Mouse (Mus musculus) layer of hippocampus, adult 18-20 months (tissue): ENCODE measurements at regions not wholly inside any gene's neighbourhood (a gene's known extent, or its start where the extent isn't known, plus 50 kb on each side); places are given as distances from the start of the nearest gene placed in this dataset.

Experiments used
- DNase-seq, 2 experiments: peaks; one replicate each; pipeline ENCODE4 v3.0.0; 2022; ENCODE audit warnings: low spot score in 2 of 2

DNA sequence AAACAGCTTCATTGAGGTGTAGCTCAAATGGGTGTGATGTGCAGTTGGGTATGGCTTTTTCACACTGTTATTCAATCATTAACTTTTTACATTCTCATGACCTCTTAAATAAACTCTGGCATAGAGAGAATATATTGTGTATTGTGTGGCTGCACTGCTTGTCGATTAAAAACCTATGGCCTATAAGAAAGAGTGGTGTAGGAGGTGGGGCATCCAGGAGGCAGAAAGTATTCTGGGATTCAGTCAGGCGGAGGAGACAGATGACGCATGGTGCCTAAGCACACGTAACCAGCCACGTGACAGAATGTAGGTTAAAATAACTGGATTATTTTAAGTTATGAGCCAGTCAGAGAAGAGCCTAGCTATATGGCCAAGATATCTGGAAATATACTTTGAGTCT, 78.2 kb upstream of the Slc16a7 start:
- no peak for DNase-seq

DNA sequence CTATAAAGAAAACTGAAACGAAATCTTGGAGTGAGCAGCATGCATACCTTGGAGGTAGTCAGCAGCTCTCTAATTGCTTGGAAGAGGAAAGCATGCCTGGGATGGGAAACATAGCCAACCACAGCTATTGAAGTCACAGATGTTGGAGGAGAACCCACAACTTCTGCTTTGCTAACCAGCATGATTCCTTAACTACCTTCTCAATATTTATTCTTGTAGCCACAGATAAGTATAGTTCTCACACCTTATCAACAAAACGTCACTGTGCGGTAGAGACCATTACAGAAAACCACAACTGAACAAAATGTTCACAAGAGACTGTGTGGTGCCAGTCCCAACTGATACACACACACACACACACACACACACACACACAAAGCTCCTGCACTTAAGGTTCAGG, 99.1 kb upstream of the Slc16a7 start:
- no peak for DNase-seq

DNA sequence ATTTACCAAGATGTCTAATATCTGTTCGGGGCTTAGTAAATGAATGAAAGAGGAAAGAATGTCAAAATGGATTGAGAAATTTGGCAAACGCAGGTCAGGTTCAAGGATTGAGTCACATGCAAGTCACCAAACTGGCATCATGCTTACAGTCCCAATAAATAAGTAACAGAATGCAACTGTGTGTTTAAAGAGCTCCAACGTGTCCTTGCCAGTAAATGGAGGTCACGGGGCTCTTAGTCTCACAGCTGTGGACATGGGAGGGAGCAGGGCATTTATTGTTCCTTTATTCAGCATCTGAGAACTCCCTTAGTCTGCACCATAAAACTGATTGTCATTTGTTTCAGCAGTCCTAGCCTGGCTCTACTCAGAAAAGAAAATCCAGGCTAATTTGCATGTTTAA, 101.1 kb upstream of the Slc16a7 start:
- no peak for DNase-seq

DNA sequence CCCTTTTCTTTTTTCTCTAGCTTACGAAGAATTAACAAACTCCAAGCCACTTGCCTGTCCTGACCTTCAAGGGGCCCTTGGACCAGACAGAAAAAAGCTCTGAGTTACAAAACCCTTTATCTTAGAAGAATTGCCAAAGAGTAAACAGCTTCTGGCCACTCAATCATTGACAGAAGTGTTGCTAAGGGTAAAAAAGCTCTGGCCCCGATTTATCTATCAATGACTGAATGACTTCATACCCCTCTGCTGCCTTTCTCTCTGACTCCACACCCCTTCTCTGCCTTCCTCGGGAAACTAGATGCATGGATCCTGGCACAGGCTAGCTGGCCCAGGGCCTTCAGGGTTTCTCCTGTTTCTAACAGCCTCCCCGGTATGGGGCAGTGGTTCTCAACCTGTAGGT, 105.2 kb upstream of the Slc16a7 start:
- no peak for DNase-seq

DNA sequence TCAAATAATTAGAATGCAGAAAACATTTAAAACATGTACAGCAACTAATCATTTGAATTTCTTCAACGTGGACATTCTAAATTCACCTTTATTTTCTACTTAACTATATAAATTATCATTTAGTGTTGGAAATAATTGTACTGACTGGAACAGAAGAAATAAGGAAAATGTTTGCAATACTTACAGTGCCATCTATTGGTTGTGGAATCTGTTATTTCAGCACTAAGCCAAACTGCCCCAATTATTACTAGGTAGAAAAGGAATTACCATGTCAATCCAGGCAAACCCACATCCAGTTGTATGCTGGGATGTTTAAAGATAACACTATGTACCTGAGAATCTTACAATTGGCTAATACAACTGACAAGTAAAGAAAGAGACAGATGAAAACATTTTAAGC, 109.1 kb upstream of the Slc16a7 start:
- DNase-seq, result peak in 1 of 2 experiments; percentile 28

DNA sequence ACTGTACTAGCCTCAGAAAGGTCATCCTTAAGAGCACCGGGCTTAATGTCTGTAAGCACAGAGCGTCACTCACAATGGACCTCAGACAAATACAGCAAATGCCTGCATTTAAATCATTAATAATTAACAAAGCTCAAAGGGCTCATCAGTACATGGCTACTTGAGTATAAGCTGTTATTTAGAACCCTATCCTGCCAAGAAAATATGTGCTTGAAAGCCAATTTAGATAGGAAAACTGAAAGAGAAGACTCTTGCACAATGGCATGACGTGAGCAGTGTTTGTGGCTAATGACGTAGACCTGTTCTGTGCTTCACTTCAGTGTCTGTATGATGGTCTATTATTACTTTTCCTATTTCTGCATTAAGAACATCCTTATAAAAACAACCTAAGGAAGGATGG, 111.1 kb upstream of the Slc16a7 start:
- no peak for DNase-seq

DNA sequence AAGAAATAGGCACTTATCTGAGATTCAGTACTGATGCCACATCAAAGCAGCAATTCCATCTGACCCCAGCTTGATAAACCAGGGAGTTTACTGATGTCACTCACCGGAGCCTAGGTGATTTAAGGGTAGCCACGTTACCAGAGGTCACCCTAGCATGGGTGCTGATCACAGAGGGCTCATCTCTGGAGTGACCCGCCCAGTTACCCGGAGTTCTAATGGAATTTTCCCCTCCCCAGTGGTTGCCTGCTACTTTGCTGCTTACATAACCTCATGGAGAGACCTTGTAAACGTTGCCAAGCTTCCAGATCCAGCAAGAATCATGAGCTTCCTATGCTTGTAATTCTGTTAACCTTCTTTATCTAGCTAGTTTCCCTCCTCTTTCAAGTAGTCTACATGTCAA, 125.8 kb upstream of the Slc16a7 start:
- DNase-seq, result no peak

DNA sequence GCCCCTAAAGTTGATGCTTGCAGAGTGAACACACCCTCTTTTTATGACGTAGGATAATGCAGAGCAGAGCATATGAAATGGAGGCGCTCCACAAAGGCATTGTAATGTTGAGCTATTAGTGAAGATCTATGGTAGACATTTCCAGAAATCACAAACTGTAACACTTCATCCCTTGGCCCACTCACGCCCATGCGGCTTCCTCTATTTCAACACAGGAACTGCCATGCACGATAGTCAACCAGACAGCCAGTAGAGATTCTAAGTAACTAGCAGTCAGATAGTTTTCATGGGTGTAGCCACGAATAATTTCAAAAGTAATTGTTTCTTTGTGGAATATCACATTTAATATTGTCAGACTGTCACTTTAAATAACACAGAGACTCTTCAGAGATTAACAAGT, 141.6 kb upstream of the Slc16a7 start:
- DNase-seq, result no peak

DNA sequence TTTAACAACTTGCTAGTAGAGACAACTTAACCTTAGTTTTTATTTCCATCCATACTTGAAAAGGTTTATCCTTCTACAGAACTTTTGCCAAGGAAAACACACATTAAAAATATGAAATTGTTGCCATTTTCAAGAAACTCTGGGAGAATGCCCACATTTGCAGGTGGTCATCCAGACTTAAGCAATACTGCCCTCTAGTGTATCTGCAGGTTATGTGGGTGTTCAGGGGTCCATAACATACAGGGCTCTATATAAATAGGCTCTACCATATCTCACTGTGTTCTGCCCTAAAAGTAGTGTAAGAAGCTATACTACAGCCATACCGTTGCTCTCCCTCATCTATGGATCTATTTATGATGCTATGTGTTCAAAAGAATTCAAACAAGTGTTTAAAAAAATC, 149.1 kb upstream of the Slc16a7 start:
- peak in 1 of 2 experiments; percentile 45 for DNase-seq

DNA sequence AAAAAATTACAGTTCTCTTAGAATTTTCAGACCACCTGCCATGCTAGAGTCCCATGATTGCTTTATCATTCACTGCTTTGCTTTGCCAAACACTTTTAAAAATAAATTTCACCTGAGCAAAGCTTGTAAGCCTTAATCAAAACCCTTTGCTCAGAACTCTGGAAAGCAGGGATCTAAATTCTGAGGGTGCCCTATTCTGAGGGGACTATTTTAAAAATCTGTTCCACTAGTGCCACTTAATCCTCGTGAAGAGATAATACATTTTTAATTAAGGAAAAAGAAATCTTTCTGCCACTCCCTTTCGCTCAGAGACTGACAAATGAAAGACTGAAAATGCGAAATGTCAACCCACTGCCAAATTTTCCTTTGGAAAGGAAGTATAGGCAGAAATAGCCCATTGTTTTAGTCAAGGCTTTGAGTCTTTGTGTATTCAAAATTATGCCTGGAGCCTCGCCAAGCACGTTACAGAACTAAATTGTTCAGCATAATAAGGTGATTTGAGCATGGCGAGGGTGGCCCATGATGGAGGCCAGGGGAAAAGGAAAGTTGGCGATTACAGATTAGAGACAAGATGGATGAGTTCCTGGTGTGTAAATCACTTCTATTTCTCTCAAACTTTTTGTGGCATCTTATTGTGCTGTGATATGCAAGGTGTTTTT, 197.4 kb upstream of the Slc16a7 start:
- peak in 1 of 2 experiments; percentile 9 for DNase-seq

DNA sequence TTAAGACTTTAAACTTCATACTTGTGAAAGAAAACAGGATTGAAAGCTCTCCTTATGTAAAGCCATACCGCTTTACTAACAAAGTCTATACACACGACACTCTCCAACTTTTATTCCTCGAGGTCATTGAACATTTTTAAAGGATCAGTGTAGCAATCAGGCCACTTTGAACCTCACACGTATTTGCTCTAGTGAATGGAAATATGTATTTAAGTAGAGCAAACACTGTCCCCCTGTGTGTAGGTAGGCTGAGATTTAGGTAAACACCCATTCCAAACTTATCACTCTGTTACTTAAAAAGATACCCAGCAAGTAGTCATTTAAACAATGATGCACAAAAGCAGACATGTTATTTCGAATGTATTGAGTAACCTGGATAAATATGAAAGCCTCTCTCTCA, 203.7 kb upstream of the Slc16a7 start:
- no peak for DNase-seq

DNA sequence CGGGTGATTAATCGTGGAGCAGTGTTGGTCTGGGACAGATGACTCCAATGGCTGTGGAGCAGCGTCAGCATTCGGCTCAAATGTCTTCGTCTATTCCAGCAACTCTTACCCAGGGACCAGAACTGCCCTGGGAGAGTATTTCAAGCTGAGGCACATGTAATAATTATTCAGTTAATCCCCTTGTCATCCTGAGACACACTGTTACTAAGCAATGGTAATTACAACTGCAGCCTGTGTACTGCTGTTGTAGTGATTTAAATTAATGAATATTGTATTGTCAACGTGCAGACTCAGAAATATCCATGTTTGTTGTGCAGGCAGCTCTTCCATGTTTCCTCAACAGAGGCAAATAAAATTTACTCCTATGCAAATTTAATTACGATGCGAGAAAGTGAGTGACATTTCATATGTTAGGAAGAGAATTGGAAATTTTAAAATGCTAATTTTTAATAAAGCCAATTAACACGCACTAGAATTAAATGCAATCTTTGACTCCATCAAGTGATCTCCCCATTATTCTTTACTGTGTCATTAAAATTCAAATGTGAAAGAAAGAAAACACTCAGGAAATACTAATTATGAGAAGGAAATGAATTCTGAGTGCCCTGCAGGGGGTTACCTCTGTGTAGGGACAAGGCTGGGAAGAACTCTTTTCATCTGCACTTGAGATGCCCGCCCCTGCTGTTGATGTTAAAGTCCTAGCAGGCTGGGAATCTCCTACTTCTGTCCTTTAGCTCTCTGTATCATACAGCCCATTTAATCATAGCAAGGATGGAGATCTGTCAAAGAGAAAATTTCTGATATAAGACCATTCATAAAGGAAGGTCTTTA, 218.7 kb upstream of the Slc16a7 start:
- no peak for DNase-seq

DNA sequence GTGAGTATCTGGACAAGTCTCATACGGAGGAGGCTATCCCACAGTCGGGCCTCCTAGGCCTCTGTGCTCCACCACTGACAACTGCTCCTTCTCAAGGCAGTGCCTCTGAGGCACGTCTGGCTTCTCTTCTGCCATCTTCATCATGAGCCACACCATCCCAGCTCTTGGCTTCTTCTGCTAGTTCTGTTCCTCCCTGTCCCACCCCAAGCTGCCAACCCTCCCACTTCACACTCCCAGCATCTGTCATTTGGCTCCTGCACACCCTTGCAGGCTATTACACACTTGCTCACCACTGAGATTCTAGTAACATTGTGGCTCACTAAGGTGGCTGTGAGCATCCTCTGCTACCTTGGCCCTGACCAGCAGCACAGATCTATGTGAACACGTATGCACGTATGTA, 221.1 kb upstream of the Slc16a7 start:
- peak; percentile 52 to 70 for DNase-seq

DNA sequence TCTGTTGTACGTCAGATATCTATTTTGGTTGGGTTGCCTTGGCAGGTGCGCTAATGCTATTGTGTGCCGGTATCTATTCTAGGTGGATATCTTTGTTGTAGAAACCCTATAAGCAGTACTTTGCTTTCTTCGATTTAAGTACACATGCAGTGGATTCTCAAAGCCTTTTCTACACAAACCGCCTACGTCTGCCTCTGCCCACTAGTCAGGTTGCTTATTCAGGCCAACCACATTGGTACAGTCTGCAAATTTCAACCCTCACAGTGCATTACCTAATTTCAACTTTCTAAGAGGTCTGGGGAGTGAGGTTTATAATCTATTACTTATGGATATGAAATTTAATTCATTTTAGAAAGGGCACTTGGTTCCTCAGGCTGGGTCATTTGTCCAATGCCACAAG, 223.5 kb upstream of the Slc16a7 start:
- DNase-seq, result no peak

DNA sequence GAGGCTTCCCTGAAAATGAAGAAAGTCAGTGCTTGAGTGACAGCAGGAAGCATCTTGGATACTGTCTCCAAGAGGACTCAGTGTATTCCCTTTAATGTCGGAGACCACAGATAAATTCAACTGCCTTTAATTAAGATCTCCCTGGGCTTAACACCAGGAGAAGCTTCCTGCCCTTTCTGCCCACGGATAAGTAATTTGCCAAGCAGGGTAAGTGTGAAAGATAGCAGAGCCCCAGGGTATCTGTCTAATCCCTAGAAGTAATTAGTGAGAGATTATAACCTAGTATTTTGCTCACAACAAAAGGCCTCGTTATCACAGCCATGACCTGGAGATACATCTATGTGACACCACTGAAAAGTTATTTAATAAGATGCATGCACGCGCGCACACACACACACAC, 232.1 kb upstream of the Slc16a7 start:
- no peak for DNase-seq

DNA sequence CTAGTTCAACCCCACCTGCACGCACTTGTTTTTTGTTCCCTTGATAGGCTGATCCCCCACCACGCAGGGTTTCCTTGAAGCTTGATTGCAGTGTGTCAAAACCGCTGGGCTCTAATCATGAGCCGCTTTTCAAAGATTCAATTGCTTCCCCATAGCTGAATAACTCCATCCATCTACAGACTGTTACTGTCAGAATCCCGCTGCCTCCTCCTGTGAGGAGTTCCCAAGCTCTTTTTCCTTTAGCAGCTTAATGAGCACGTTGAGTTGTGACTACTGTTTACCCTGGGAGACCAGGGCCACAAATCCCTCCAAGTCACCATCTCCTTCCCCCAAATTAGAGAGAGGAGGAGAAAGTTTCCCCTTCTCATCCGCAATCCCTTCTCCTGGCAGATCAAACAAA, 234.6 kb upstream of the Slc16a7 start:
- no peak for DNase-seq

DNA sequence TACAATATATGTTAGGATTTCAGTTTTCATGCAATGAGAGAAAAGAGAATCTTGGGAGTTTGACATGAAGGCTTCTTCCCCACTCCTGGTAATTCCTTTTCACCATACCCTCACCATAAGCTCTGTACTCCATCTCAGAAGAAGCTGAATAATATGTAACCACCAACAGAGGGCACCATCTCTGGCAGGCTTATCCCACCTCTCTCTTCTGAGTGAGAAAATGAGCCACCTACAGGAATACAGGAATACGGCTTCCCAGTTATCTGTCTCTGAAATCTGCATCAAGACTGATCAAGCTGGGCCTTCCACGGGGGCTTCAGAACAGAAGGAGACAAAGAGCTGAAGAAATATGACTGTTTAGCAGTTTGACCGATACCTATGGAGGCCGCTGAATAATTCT, 278.6 kb upstream of the Slc16a7 start:
- no peak for DNase-seq

DNA sequence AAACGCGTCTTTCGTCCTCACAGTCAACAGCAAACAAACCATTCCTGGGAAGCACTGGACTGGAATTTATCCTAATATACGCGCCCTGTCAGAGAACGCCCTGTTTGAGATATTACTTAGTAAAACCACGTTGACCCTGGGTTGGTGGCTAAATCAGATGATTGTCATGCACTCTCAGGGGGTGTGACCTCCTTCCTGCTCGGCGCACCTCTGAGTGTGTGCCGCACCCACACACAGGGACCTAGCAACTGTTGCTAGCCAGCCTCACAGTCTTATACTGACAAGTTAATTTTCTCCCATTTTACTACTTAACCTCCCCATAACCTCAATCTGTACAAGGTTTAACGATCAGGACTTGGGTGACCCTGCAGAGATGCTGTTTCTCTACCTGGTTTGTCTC, 284.4 kb upstream of the Slc16a7 start:
- no peak for DNase-seq

DNA sequence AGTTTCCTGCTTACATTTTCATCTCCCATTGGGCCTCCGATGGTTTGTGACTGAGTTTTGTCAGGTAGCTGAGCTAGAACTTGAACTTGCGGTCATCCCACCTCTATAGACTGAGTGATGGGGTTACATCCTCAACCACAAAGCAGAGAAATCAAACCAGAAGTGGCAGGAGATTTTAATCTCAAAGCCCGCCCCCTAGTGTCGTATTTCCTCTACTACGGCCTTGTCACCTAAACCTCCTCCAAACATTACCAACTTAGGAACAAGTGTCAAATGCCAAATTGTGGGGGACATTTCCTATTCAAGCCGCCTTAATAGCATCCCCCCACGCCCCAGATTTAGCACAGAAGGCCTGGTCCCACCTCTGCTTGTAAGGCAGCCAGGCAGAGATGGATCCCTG, 286.3 kb upstream of the Lrig3 start:
- DNase-seq, result peak in 1 of 2 experiments; percentile 5

DNA sequence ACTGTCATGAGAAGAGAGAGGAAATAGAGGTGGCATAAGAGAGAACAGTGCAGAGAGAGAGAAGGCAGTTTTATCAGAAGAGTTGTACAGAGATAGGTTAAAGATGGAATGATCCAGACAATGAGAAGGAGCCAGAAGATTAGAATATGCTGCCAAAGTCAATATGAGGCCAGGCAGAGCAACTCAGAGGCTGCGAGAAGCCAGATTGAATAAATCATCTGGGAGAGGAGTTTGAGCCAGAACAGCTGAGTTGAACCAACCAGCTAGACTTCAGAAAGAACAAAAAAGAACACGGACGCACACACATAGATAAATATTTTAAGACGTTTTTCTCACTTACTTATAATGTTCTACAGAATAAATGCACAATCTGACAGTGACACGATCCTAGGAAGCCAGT, 280.8 kb upstream of the Lrig3 start:
- no peak for DNase-seq

DNA sequence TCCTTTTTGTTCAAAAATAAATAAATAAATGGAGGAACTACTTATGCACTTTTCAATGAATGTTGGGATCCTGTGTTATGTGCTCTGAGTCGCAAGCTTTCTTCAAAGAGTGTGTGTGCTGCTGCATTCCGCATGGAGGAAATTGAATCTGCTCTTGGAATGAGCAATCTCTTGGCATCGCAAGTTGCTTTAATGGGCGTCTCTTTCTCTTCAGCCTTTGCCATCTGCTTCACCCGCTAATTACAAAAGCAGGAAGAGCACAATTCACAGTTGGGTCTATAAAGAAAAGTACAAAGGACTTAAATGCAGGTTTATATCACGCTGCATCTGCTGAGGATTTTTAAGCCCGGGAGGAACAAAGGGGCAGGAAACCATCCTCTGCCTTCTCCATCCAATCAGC, 272.5 kb upstream of the Lrig3 start:
- DNase-seq, result peak; percentile 35 to 70

DNA sequence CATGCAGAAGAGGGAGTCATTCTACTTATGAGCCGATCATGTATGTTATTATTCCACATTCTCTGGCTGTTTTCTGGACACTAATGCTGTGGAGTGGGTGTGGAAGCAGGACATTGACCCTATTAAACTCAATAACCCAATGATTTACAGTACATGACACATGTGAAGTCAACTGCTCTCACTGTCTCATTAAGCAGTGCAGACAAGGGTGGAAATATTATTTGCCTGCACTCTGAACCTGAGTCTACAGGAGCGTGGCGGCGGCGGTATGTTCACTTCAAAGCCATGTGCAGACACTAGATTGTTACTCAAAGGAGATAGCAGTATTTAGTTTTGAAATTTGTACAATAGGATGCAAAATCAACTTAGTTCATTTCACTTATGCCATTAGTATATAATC, 269.8 kb upstream of the Lrig3 start:
- DNase-seq, result no peak

DNA sequence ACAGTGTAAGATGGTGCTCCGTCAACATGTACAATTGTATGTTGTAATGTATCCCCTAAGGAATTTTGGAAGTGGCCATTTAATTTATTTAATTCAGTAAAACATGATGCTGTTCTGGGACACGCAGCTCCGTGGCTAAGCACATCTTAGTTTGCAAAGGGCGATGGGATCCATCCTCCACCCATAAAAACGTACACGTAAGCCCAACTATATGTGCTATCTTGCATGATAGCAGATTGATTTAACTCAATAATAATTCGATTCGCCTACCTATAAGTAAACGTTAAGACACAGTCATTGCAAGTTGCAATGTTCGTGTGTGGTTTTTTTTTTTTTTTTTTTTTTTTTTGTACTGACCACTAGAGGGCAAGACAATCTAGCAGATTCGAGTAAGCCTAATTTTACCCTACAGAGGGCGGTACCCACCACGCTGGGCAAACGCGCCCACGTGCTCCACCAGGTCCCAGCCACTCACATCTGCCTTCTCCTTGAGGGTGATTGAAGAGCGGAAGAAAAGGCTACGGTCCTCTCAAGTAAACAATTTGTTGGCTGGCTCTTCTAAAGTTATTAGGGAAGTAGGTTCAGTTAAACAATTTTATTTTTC, 240.8 kb upstream of the Lrig3 start:
- DNase-seq, result peak; percentile 12 to 64
